32 mouse cellular contexts compared by ENCODE assay signal in genomic region chr4:56134350-56134749, GRCm38 (mm10).
"Had no signal": no experiment of that assay in that cellular context is flagged by ENCODE, and none has a peak within 500 bp of the region (broad histone marks: within the 10 kb centered on the region; RNA-seq: fewer than 3 reads in every experiment).

No protein-coding gene starts in this region.

- DNase-seq: left cerebral cortex, postnatal 4 days; liver; liver, embryonic 13.5 days; liver, postnatal 0 days; lung, adult 18-20 months; lung, adult 2 months; lung, embryonic 14.5 days; lung, postnatal 10 days; lung, postnatal 14 days; lung, postnatal 36 days; lung, postnatal 4 days; midbrain, embryonic 14.5 days had no signal

- H3K27ac ChIP-seq: left cerebral cortex, adult 2 months; limb, embryonic 10.5 days; limb, embryonic 12.5 days; limb, embryonic 13.5 days; limb, embryonic 15.5 days; liver, embryonic 12.5 days; liver, embryonic 13.5 days; liver, embryonic 14.5 days; liver, embryonic 15.5 days; lung, embryonic 15.5 days; macrophage; midbrain, embryonic 10.5 days; midbrain, embryonic 12.5 days; midbrain, embryonic 13.5 days; midbrain, embryonic 15.5 days had no signal

- H3K36me3 ChIP-seq: limb, embryonic 10.5 days; limb, embryonic 12.5 days; limb, embryonic 13.5 days; limb, embryonic 15.5 days; liver, embryonic 12.5 days; liver, embryonic 13.5 days; liver, embryonic 15.5 days; lung, embryonic 15.5 days; midbrain, embryonic 10.5 days; midbrain, embryonic 12.5 days; midbrain, embryonic 13.5 days; midbrain, embryonic 15.5 days had no signal

- H3K9ac ChIP-seq: limb, embryonic 12.5 days; limb, embryonic 13.5 days; limb, embryonic 15.5 days; liver, embryonic 12.5 days; liver, embryonic 13.5 days; liver, embryonic 14.5 days; liver, embryonic 15.5 days; liver, postnatal 0 days; lung, embryonic 14.5 days; lung, embryonic 15.5 days; midbrain, embryonic 12.5 days; midbrain, embryonic 13.5 days; midbrain, embryonic 15.5 days had no signal

- H3K4me2 ChIP-seq: limb, embryonic 12.5 days; limb, embryonic 13.5 days; limb, embryonic 15.5 days; liver, embryonic 11.5 days; liver, embryonic 12.5 days; liver, embryonic 13.5 days; liver, embryonic 15.5 days; lung, embryonic 14.5 days; lung, embryonic 15.5 days; midbrain, embryonic 11.5 days; midbrain, embryonic 12.5 days; midbrain, embryonic 13.5 days; midbrain, embryonic 15.5 days had no signal

- H3K27me3 ChIP-seq: limb, embryonic 12.5 days; limb, embryonic 13.5 days; limb, embryonic 15.5 days; liver, embryonic 12.5 days; liver, embryonic 13.5 days; liver, embryonic 15.5 days; lung, embryonic 15.5 days; megakaryocyte, embryonic 14.5 days; midbrain, embryonic 12.5 days; midbrain, embryonic 13.5 days; midbrain, embryonic 15.5 days had no signal

- ATAC-seq: liver, embryonic 12.5 days; liver, postnatal 0 days; lung, postnatal 0 days; midbrain, embryonic 13.5 days; midbrain, embryonic 15.5 days; midbrain, embryonic 16.5 days had no signal

- H3K9me3 ChIP-seq: limb, embryonic 10.5 days; limb, embryonic 12.5 days; limb, embryonic 13.5 days; limb, embryonic 15.5 days; liver, embryonic 12.5 days; liver, embryonic 13.5 days; liver, embryonic 15.5 days; lung, embryonic 15.5 days; midbrain, embryonic 10.5 days; midbrain, embryonic 12.5 days; midbrain, embryonic 13.5 days; midbrain, embryonic 15.5 days had no signal

- H3K4me3 ChIP-seq: left cerebral cortex, adult 2 months; limb, embryonic 10.5 days; limb, embryonic 12.5 days; limb, embryonic 13.5 days; limb, embryonic 15.5 days; liver, embryonic 12.5 days; liver, embryonic 13.5 days; liver, embryonic 15.5 days; lung, embryonic 15.5 days; megakaryocyte, embryonic 14.5 days; midbrain, embryonic 10.5 days; midbrain, embryonic 12.5 days; midbrain, embryonic 13.5 days; midbrain, embryonic 15.5 days; myocyte had no signal

- H3K4me1 ChIP-seq: limb, embryonic 10.5 days; limb, embryonic 12.5 days; limb, embryonic 13.5 days; limb, embryonic 15.5 days; liver, embryonic 12.5 days; liver, embryonic 13.5 days; liver, embryonic 15.5 days; lung, embryonic 15.5 days; midbrain, embryonic 10.5 days; midbrain, embryonic 12.5 days; midbrain, embryonic 13.5 days; midbrain, embryonic 15.5 days had no signal
